Mouse (Mus musculus) spleen, postnatal 10 days (tissue): ENCODE results near the gene Mif4gd.
A peak's percentile ranks its signal among the peaks of the same experiment; 100 is the strongest.

ENCODE experiments used
- DNase-seq, 2 experiments: peaks; one replicate each; pipeline ENCODE4 v3.0.0; 2021 to 2022; ENCODE audit warnings: low spot score in 2 of 2

The Mif4gd gene

DNA sequence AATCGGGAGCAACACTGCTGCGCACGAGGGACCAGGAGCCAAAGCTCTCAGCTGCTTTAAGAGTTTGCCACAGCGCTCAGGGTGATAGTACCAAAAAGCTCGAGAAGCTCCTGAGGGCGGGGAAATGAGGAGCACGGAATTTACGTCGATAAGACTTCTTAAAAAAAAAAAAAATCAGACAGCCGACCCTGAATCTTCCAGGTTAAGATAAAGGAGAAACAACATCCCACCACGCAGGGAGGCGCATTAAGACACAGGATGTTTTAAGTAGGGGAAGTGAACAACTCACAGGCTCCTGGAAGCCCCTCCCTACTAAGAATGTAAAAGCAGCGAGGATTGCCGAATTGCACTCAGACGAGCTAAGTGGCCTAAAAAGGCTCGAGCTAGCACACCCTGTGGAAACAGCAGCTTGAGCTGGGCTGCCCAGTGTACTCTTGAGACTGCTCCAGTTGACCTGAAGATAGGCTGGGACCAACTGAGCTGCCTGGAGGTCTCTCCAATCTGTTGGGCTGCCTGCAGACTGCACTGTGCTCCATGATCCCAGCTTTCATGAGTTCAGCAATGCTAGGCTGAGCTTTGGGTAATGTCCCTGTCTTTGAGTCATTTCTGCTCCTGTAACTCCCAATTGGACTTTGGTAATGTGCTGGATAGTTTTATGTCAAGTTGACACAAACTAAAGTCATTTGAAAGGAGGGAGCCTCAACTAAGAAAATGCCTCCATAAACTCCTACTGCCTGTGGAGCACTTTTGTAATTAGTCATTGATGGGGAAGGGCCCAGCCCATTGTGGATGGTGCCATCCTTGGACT is 573 bp upstream of the Mif4gd start:
- peak in 1 of 2 experiments; percentile 41 for DNase-seq

- DNase-seq: peak; percentile 78 to 85
Measured at GRCm38 (mm10) chr11:115612059-115612409, 735 bp downstream of the Mif4gd start.

- no peak for DNase-seq
Measured at GRCm38 (mm10) chr11:115611173-115611572, 1.6 kb downstream of the Mif4gd start.

- DNase-seq: no peak
Measured at GRCm38 (mm10) chr11:115609576-115609975, 3.2 kb downstream of the Mif4gd start.

GRCm38 (mm10) chr11:115608421-115609399 is 4.1 kb downstream of the Mif4gd start:
- no peak for DNase-seq

- DNase-seq: no peak
Measured at GRCm38 (mm10) chr11:115606733-115607132, 6.0 kb downstream of the Mif4gd start.

DNA sequence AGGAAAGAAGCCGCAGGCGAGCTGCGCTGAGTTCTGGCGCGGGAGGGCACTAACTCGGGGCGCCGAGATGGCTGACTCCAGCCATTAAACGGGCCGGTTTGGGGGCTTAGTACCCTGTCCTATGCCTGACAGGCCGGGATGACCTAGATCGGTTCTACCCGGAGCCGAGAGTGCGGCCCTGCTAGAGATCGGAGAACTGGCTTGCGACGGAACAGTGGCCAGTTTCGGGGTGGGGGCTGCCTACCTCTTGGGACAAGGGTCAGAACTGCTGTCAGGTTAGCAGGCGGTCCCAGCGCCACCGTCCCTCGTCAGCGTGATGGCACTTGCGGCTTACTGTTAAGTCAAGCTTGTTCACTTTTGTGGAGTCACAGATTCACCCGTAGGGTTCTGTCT is 8.5 kb downstream of the Mif4gd start:
- no peak for DNase-seq

DNA sequence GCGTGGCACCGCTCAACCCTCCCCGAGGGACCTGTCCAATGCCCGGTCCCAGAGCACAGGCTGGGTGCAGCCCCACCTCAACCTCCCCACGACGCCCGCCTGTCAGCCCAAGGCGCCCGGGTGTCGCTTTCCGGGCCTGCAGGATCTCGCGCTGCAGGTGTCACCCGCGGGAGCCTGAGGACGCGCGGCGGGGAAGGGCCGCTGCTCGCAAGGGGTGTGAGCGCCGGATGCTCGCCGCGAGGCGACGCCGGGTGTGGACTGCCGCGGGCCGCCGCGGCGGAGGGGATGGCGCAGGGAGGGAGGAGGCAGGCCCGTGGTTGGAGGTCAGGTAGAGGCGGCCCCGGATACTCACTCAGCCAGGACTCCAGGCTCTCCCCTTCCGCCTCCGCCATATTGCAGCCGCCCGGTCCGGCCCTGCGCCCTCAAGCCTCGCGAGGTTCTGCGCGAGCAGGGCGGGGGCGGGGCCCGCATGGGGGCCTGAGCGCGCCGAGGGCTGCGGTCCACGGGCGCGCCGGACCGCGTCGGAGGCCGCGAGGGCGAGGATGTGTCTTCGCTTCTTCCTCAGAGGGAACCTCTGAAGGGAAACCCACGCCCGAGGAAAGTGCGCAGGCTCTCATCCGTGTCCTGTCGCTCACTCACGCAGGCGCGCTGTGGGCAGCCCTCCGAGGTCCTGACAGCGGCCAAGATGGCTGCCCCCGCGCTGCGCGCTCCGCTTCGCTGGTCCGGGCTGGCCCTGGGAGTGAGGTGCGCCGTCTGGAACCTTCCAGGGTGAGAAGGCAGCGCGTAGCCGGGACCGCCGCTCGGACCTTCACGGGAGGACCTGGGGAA is 9.1 kb downstream of the Mif4gd start, which contains the start of the genes Mrps7 and Gga3:
Mrps7 (plus strand) TSS at position 450 of the 828 bp plus-strand sequence.
Gga3 (minus strand) TSS at position 576 of the 828 bp plus-strand sequence.
- peak; percentile 95 to 96 for DNase-seq

- DNase-seq: no peak
Measured at GRCm38 (mm10) chr11:115603128-115603475, 9.7 kb downstream of the Mif4gd start.

DNA sequence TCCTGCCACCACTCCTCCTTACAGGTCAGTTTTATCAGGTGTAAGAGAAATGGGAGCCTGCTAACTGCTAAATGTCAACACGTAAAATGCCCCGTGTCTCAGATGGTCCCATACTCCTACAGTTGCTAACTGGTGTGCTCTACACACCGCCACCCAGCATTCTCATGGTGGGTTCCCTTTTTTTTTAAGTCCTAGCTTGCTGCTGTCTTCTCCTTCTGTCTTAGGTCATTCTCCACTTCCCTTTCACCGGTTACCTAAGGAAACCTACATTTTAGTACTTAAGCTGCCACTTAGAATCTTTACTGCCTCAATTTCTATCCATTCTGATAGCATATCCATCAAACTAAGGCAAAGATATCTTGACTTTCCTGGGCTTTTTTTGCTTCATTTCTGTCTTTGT is 11.6 kb downstream of the Mif4gd start:
- no peak for DNase-seq

- DNase-seq: no peak
Measured at GRCm38 (mm10) chr11:115600743-115601142, 12.0 kb downstream of the Mif4gd start.

- no peak for DNase-seq
Measured at GRCm38 (mm10) chr11:115599722-115600121, 13.0 kb downstream of the Mif4gd start.

- DNase-seq: no peak
Measured at GRCm38 (mm10) chr11:115598309-115598708, 14.5 kb downstream of the Mif4gd start.

DNA sequence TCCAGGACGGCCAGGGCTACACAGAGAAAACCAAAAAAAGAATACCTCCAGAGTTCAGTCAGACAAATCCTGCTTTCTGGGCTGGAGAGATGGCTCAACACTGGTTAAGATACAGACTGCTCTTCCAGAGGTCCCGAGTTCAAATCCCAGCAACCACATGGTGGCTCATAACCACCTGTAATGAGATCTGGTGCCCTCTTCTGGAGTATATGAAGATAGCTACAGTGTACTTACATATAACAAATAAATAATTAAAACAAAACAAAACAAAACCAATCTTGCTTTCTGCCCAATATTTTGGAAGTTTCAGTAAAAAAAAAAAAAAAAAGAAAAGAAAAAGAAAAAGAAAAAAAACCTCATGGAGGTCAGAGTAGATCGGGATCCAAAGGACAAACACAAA is 17.6 kb downstream of the Mif4gd start:
- DNase-seq: no peak

GRCm38 (mm10) chr11:115590526-115591075 is 22.2 kb downstream of the Mif4gd start:
- DNase-seq: no peak

- no peak for DNase-seq
Measured at GRCm38 (mm10) chr11:115587984-115588383, 24.8 kb downstream of the Mif4gd start.

GRCm38 (mm10) chr11:115586403-115586802 is 26.4 kb downstream of the Mif4gd start:
- DNase-seq: no peak

GRCm38 (mm10) chr11:115585573-115586100 is 27.1 kb downstream of the Mif4gd start:
- no peak for DNase-seq

DNA sequence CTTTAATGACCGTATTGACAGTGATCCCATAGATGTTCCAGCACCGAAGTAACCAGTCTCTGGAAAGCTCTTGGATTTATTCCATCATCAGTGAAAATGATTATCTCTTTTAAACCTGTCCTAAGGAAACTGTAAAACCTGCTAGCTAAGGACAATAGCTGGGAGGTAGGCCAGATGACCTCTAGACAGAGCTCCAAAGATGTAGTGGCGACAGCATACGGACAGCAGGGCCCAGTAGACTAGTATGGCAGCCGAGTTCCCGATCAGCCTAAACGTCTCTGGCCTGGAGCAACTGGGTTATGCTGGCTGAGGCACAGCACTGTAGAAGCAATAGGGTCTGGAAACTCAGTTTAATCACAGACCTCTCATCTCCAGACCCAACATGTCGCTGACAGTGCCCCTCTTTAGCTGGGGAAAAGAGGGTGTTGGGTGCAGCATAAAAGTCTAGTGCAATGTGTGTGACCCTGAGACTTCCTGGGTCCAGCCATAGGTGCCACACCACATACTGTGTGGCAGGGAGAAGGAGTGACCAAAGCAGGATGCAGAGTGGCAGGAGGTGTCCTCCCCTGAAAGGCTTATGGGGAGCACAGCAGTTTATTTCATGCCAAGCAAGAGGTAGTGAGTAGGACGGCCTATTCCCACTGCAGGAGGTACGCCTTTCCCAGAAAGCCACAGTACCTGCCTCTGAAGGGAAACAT is 28.2 kb downstream of the Mif4gd start:
- DNase-seq: no peak

GRCm38 (mm10) chr11:115582913-115583606 is 29.7 kb downstream of the Mif4gd start:
- no peak for DNase-seq
